Mouse (Mus musculus) MEL (cell line): ENCODE measurements around the gene Actr1b. TPM values are rescaled to one million over a fixed set of nuclear protein-coding genes. Genes with fewer than 3 reads are reported as not detected.

Experiments
- DNase-seq: peaks from one replicate; pipeline ENCODE4 v3.0.0; 2011; ENCODE audit warnings: low read depth, low spot score
- H3K27ac ChIP-seq: 2 replicates; pipeline ENCODE4 v1.5.1; 2012; ENCODE audit warnings: low read depth, mild to moderate bottlenecking, control low read depth, low read length, moderate library complexity; ENCODE audit not compliant: control insufficient read depth
- H3K27me3 ChIP-seq, 2 experiments: fragments of 150-350 bp in 1 of 2; sonication (generic) in 1 of 2; 2 replicates each; pipeline ENCODE4 v1.6.1; 2012; ENCODE audit warnings: low read length in 2 of 2, mild to moderate bottlenecking in 2 of 2, improper control_type of control experiment in 1 of 2, moderate library complexity in 1 of 2; ENCODE audit not compliant: insufficient read depth in 2 of 2, control insufficient read depth in 1 of 2
- H3K36me3 ChIP-seq, 2 experiments: 2 replicates each; pipeline ENCODE4 v1.6.1; 2012 to 2014; ENCODE audit warnings: low read length in 2 of 2, improper control_type of control experiment in 1 of 2, inconsistent platforms in 1 of 2, mild to moderate bottlenecking in 1 of 2; ENCODE audit not compliant: insufficient read depth in 2 of 2, control insufficient read depth in 1 of 2
- H3K4me1 ChIP-seq, 2 experiments: fragments of 150-350 bp in 1 of 2; sonication (generic) in 1 of 2; 2 replicates each; pipeline ENCODE4 v1.6.1; 2012; ENCODE audit warnings: low read length in 2 of 2, improper control_type of control experiment in 1 of 2, mild to moderate bottlenecking in 1 of 2; ENCODE audit not compliant: insufficient read depth in 2 of 2, control insufficient read depth in 1 of 2
- H3K4me3 ChIP-seq, 2 experiments: fragments of 150-350 bp in 1 of 2; sonication (generic) in 1 of 2; 2 replicates each; pipeline ENCODE4 v1.5.1; 2012; ENCODE audit warnings: low read depth in 2 of 2, low read length in 2 of 2, mild to moderate bottlenecking in 2 of 2, moderate library complexity in 2 of 2, control low read depth in 1 of 2, improper control_type of control experiment in 1 of 2; ENCODE audit not compliant: control insufficient read depth in 1 of 2, insufficient read depth in 1 of 2
- H3K79me2 ChIP-seq: 2 replicates; pipeline ENCODE4 v1.6.1; 2012; ENCODE audit warnings: mild to moderate bottlenecking, low read length, moderate library complexity; ENCODE audit not compliant: control insufficient read depth, poor library complexity, insufficient read depth
- H3K9ac ChIP-seq: 2 replicates; pipeline ENCODE4 v1.6.1; 2012; ENCODE audit warnings: low read depth, mild to moderate bottlenecking, control low read depth, low read length, moderate library complexity; ENCODE audit not compliant: control insufficient read depth, poor library complexity, severe bottlenecking
- H3K9me3 ChIP-seq: fragments of 150-350 bp; sonication (generic); replicated peaks from 2 replicates; pipeline ENCODE4 v1.6.1; 2012; ENCODE audit warnings: mild to moderate bottlenecking, low read length, improper control_type of control experiment, moderate library complexity; ENCODE audit not compliant: insufficient read depth
- BHLHE40 ChIP-seq: IDR thresholded peaks from 2 replicates; pipeline ENCODE4 v1.6.1; 2012; ENCODE audit warnings: low read depth, mild to moderate bottlenecking, inconsistent platforms, low read length, improper control_type of control experiment, borderline replicate concordance
- CHD1 ChIP-seq: IDR thresholded peaks from 2 replicates; pipeline ENCODE4 v1.6.1; 2012; ENCODE audit warnings: low read depth, mild to moderate bottlenecking, inconsistent platforms, low read length, improper control_type of control experiment
- E2F4 ChIP-seq: IDR thresholded peaks from 2 replicates; pipeline ENCODE4 v1.6.1; 2011; ENCODE audit warnings: low read depth, low read length, improper control_type of control experiment, borderline replicate concordance
- ELF1 ChIP-seq: IDR thresholded peaks from 2 replicates; pipeline ENCODE4 v1.6.1; 2014; ENCODE audit warnings: low read depth, mild to moderate bottlenecking, inconsistent platforms, low read length, improper control_type of control experiment, moderate library complexity
- EP300 ChIP-seq, 2 experiments: IDR thresholded peaks; 2 replicates each; pipeline ENCODE4 v1.6.1; 2011; ENCODE audit warnings: improper control_type of control experiment in 2 of 2, low read length in 2 of 2, low read depth in 1 of 2, mild to moderate bottlenecking in 1 of 2
- ETS1 ChIP-seq: IDR thresholded peaks from 2 replicates; pipeline ENCODE4 v1.6.1; 2012; ENCODE audit warnings: low read depth, mild to moderate bottlenecking, inconsistent platforms, low read length, improper control_type of control experiment, moderate library complexity
- GATA1 ChIP-seq: IDR thresholded peaks from 2 replicates; pipeline ENCODE4 v1.6.1; 2011; ENCODE audit warnings: low read depth, low read length, improper control_type of control experiment
- KAT2A ChIP-seq: conservative IDR thresholded peaks from 2 replicates; pipeline ENCODE4 v1.6.1; 2012; ENCODE audit warnings: low read depth, low read length, improper control_type of control experiment, inconsistent platforms
- MAFK ChIP-seq: IDR thresholded peaks from 2 replicates; pipeline ENCODE4 v1.6.1; 2011; ENCODE audit warnings: low read depth, mild to moderate bottlenecking, low read length, improper control_type of control experiment, borderline replicate concordance
- MAX ChIP-seq: IDR thresholded peaks from 2 replicates; pipeline ENCODE4 v1.6.1; 2011; ENCODE audit warnings: low read length, improper control_type of control experiment
- MEF2A ChIP-seq: IDR thresholded peaks from 2 replicates; pipeline ENCODE4 v1.6.1; 2014; ENCODE audit warnings: low read depth, mild to moderate bottlenecking, inconsistent platforms, low read length, improper control_type of control experiment; ENCODE audit not compliant: poor library complexity, insufficient replicate concordance, severe bottlenecking; ENCODE audit errors: extremely low read depth
- MYB ChIP-seq: IDR thresholded peaks from 2 replicates; pipeline ENCODE4 v1.6.1; 2011; ENCODE audit warnings: mild to moderate bottlenecking, low read depth, low read length, improper control_type of control experiment
- NRF1 ChIP-seq: IDR thresholded peaks from 2 replicates; pipeline ENCODE4 v1.6.1; 2014; ENCODE audit warnings: low read depth, mild to moderate bottlenecking, inconsistent platforms, low read length, improper control_type of control experiment, moderate library complexity; ENCODE audit not compliant: poor library complexity, insufficient read depth, severe bottlenecking
- POLR2A ChIP-seq, 2 experiments: IDR thresholded peaks; 2 replicates each; pipeline ENCODE4 v1.6.1; 2011 to 2012; ENCODE audit warnings: low read length in 2 of 2, mild to moderate bottlenecking in 2 of 2, control low read depth in 1 of 2, improper control_type of control experiment in 1 of 2, low read depth in 1 of 2, moderate library complexity in 1 of 2; ENCODE audit not compliant: control insufficient read depth in 1 of 2, insufficient read depth in 1 of 2, poor library complexity in 1 of 2
- RCOR1 ChIP-seq: IDR thresholded peaks from 2 replicates; pipeline ENCODE4 v1.6.1; 2012; ENCODE audit warnings: low read depth, mild to moderate bottlenecking, inconsistent platforms, low read length, improper control_type of control experiment
- SIN3A ChIP-seq: IDR thresholded peaks from 2 replicates; pipeline ENCODE4 v1.6.1; 2012; ENCODE audit warnings: low read length, improper control_type of control experiment, inconsistent platforms
- SMC3 ChIP-seq: IDR thresholded peaks from 2 replicates; pipeline ENCODE4 v1.6.1; 2011; ENCODE audit warnings: low read depth, low read length, improper control_type of control experiment
- TAL1 ChIP-seq: IDR thresholded peaks from 2 replicates; pipeline ENCODE4 v1.6.1; 2012; ENCODE audit warnings: mild to moderate bottlenecking, inconsistent platforms, low read length, moderate library complexity, mixed read lengths
- TBP ChIP-seq: IDR thresholded peaks from 2 replicates; pipeline ENCODE4 v1.8.0; 2011; ENCODE audit warnings: low read depth, low read length, improper control_type of control experiment
- TCF12 ChIP-seq: IDR thresholded peaks from 2 replicates; pipeline ENCODE4 v1.6.1; 2014; ENCODE audit warnings: low read depth, mild to moderate bottlenecking, inconsistent platforms, low read length, improper control_type of control experiment, moderate library complexity
- UBTF ChIP-seq: IDR thresholded peaks from 2 replicates; pipeline ENCODE4 v1.6.1; 2012; ENCODE audit warnings: low read depth, mild to moderate bottlenecking, inconsistent platforms, low read length, improper control_type of control experiment, moderate library complexity, borderline replicate concordance; ENCODE audit not compliant: insufficient read depth
- USF1 ChIP-seq: IDR thresholded peaks from 2 replicates; pipeline ENCODE4 v1.6.1; 2014; ENCODE audit warnings: low read depth, mild to moderate bottlenecking, inconsistent platforms, low read length, improper control_type of control experiment, moderate library complexity
- USF2 ChIP-seq, 2 experiments: IDR thresholded peaks; 2 replicates each; pipeline ENCODE4 v1.6.1; 2011 to 2012; ENCODE audit warnings: improper control_type of control experiment in 2 of 2, low read length in 2 of 2, borderline replicate concordance in 1 of 2, inconsistent platforms in 1 of 2, low read depth in 1 of 2, mild to moderate bottlenecking in 1 of 2; ENCODE audit not compliant: insufficient read depth in 1 of 2
- ZKSCAN1 ChIP-seq: IDR thresholded peaks from 2 replicates; pipeline ENCODE4 v1.6.1; 2012; ENCODE audit warnings: low read depth, mild to moderate bottlenecking, inconsistent platforms, low read length, improper control_type of control experiment, moderate library complexity
- ZMIZ1 ChIP-seq: IDR thresholded peaks from 2 replicates; pipeline ENCODE4 v1.6.1; 2012; ENCODE audit warnings: low read depth, mild to moderate bottlenecking, inconsistent platforms, low read length, improper control_type of control experiment, moderate library complexity
- polyA plus RNA-seq, 2 experiments: library from polyadenylated mRNA; stranded (reverse) in 1 of 2; unstranded in 1 of 2; fragments of >175 nt in 1 of 2; fragments of >200 nt in 1 of 2; gene quantifications; 2 replicates each; pipeline versions ENCODE4 v1.2.1 to v1.2.4; 2012; ENCODE audit warnings: low replicate concordance in 2 of 2, low read depth in 1 of 2; ENCODE audit not compliant: insufficient read length in 2 of 2, insufficient read depth in 1 of 2, missing spikeins in 1 of 2
- total RNA-seq: library from RNA; depleted of rRNA; stranded (reverse); fragments of 300-350 nt; gene quantifications from 2 replicates; pipeline ENCODE4 v1.2.3, GENCODE M21; 2012

Actr1b gene
- total and polyA plus RNA-seq, 3 experiments = 86.1 to 106 TPM; not detected in 1

DNA sequence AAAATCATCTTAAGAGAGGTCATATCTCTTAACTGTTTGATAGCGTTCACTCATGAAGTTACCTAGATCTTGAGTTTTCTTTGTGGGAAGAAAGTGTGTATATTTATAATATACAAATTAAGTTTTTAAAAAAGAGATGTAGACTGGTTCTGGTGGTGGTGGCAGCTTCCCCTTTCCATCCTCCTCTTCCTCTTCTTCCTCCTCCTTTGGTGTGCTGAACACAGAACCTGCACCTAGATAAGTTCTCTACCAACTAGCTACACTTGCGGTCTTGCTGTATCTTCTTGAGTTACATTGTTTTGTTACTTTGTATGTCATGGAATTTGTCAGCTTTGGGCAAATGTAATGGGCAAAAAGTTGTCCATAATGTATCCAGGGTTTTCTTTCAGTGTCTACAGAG is 3.1 kb downstream of the Actr1b start:
- peaks cover 25% of the 10 kb centered on the region for H3K79me2 ChIP-seq
- peaks cover 2 to 13% of the 10 kb centered on the region in 2 experiments for H3K36me3 ChIP-seq
- H3K27ac ChIP-seq = no peak overlapping the region
- H3K9ac ChIP-seq = no peak overlapping the region
- H3K27me3 ChIP-seq = 0 out of 4 replicates have a peak, but pooled peaks cover 0 to 3% of the 10 kb centered on the region in 2 experiments
- 0 out of 2 replicates have a peak, but pooled peaks have one; percentile 18 for TF ChIP-seq RCOR1
- no peak for TF ChIP-seq BHLHE40
- TF ChIP-seq E2F4 = no peak
- no peak for TF ChIP-seq USF2 (IDR thresholded peaks at IDR 0.05; ENCODE audit: borderline replicate concordance in 1 of 2, insufficient read depth in 1 of 2, low read depth in 1 of 2, low read length in 2 of 2)
- TF ChIP-seq SMC3 = no peak
- TF ChIP-seq TBP = no peak
- no peak for TF ChIP-seq CHD1
- TF ChIP-seq MAFK = no peak
- no peak for TF ChIP-seq TCF12
- TF ChIP-seq ZKSCAN1 = no peak
- TF ChIP-seq ELF1 = no peak
- no peak for TF ChIP-seq MEF2A
- peak; percentile 12; the same call in 1 of the 2 replicates for TF ChIP-seq TAL1
- no peak for TF ChIP-seq MAX
- peak; percentile 26 to 49; a peak in 2 of 4 replicates for TF ChIP-seq EP300 (IDR thresholded peaks at IDR 0.05; ENCODE audit: low read depth in 1 of 2, low read length in 2 of 2)
- TF ChIP-seq USF1 = no peak
- no peak for TF ChIP-seq KAT2A
- TF ChIP-seq ETS1 = 0 out of 2 replicates have a peak, but pooled peaks have one; percentile 7
- TF ChIP-seq UBTF = no peak
- TF ChIP-seq GATA1 = 0 out of 2 replicates have a peak, but pooled peaks have one; percentile 32
- TF ChIP-seq NRF1 = no peak
- no peak for TF ChIP-seq ZMIZ1
- no peak for TF ChIP-seq MYB
- TF ChIP-seq POLR2A (IDR thresholded peaks at IDR 0.05; ENCODE audit: control insufficient read depth in 1 of 2, insufficient read depth in 1 of 2, low read depth in 1 of 2, low read length in 2 of 2, poor library complexity in 1 of 2) = no peak
- no peak for TF ChIP-seq SIN3A
- peaks cover 0 to 12% of the 10 kb centered on the region in 2 experiments; a peak in 1 of 4 replicates for H3K4me1 ChIP-seq
- DNase-seq = peak; percentile 67
- no peaks in the 10 kb centered on the region for H3K9me3 ChIP-seq
- H3K4me3 ChIP-seq = peak overlapping the region in 1 of 2 experiments; percentile 25; a peak in 1 of 4 replicates
